8 mouse cellular contexts compared by ENCODE assay signal in genomic region chr19:21780663-21781062, GRCm38 (mm10). TPM values are rescaled to one million over a fixed set of nuclear protein-coding genes. Genes with fewer than 3 reads are reported as not detected.
DNase-seq lines count a peak whose midpoint lies in the region; ATAC-seq and TF ChIP-seq lines count a peak whose summit lies in the region.

No protein-coding gene starts in this region.

- 0 out of 2 replicates have a peak overlapping the region, but pooled peaks have one; percentile 30 for H3K4me2 ChIP-seq in intestine, postnatal 0 days (replicated peaks; ENCODE audit: low read depth)
- H3K4me2 ChIP-seq in intestine, embryonic 16.5 days (ENCODE audit: low read depth, low read length) = no peak overlapping the region
- peak overlapping the region; percentile 64 for H3K4me2 ChIP-seq in forebrain, postnatal 0 days (ENCODE audit: low read depth)
- H3K4me2 ChIP-seq in limb, embryonic 13.5 days (replicated peaks) = peak overlapping the region; percentile 82
- H3K4me2 ChIP-seq in neural tube, embryonic 13.5 days = peak overlapping the region; percentile 86

- WGBS in intestine, postnatal 0 days = 68% methylated on average over 8 of the region's 8 CpGs
- WGBS in intestine, embryonic 16.5 days = 61% methylated on average over 8 of the region's 8 CpGs
- 14% methylated on average over 8 of the region's 8 CpGs for WGBS in forebrain, postnatal 0 days
- WGBS in limb, embryonic 13.5 days = 53% methylated on average over 8 of the region's 8 CpGs
- WGBS in neural tube, embryonic 13.5 days = 15% methylated on average over 8 of the region's 8 CpGs

- H3K9me3 ChIP-seq in intestine, postnatal 0 days (ENCODE audit: control insufficient read depth) = no peaks in the 10 kb centered on the region
- no peaks in the 10 kb centered on the region for H3K9me3 ChIP-seq in intestine, embryonic 16.5 days (ENCODE audit: control insufficient read depth, low read length)
- H3K9me3 ChIP-seq in forebrain, postnatal 0 days (ENCODE audit: low read length) = no peaks in the 10 kb centered on the region
- no peaks in the 10 kb centered on the region for H3K9me3 ChIP-seq in limb, embryonic 13.5 days
- no peaks in the 10 kb centered on the region for H3K9me3 ChIP-seq in neural tube, embryonic 13.5 days

- H3K27ac ChIP-seq in intestine, postnatal 0 days (ENCODE audit: low read depth, low read length) = no peak overlapping the region
- H3K27ac ChIP-seq in intestine, embryonic 16.5 days (ENCODE audit: low read length) = no peak overlapping the region
- H3K27ac ChIP-seq in forebrain, postnatal 0 days (ENCODE audit: low read depth, low read length) = peak overlapping the region; percentile 30
- no peak overlapping the region for H3K27ac ChIP-seq in limb, embryonic 13.5 days
- peak overlapping the region; percentile 97 for H3K27ac ChIP-seq in neural tube, embryonic 13.5 days (replicated peaks)

- no peaks in the 10 kb centered on the region for H3K36me3 ChIP-seq in intestine, postnatal 0 days (ENCODE audit: control insufficient read depth, insufficient read depth)
- H3K36me3 ChIP-seq in intestine, embryonic 16.5 days (ENCODE audit: control insufficient read depth, insufficient read depth, low read length) = no peaks in the 10 kb centered on the region
- no peaks in the 10 kb centered on the region for H3K36me3 ChIP-seq in forebrain, postnatal 0 days (ENCODE audit: insufficient read depth)
- H3K36me3 ChIP-seq in limb, embryonic 13.5 days = no peaks in the 10 kb centered on the region
- H3K36me3 ChIP-seq in neural tube, embryonic 13.5 days = no peaks in the 10 kb centered on the region

- no peak for TF ChIP-seq CTCF in intestine, postnatal 0 days (IDR thresholded peaks at IDR 0.05; ENCODE audit: low read depth)
- no peak for TF ChIP-seq CTCF in forebrain, postnatal 0 days (IDR thresholded peaks at IDR 0.05; ENCODE audit: low read depth)

- DNase-seq in forebrain, postnatal 0 days = no peak
- no peak for DNase-seq in T-cell, adult 2 months (ENCODE audit: low spot score)
- no peak for DNase-seq in thymus, postnatal 0 days (ENCODE audit: low spot score)
- no peak for DNase-seq in right cerebral cortex, adult 18-20 months

- H3K27me3 ChIP-seq in intestine, postnatal 0 days (replicated peaks; ENCODE audit: control insufficient read depth, insufficient read depth, low read length) = no peaks in the 10 kb centered on the region
- H3K27me3 ChIP-seq in intestine, embryonic 16.5 days (replicated peaks; ENCODE audit: control insufficient read depth, insufficient read depth, low read length) = no peaks in the 10 kb centered on the region
- no peaks in the 10 kb centered on the region for H3K27me3 ChIP-seq in forebrain, postnatal 0 days (ENCODE audit: insufficient read depth, low read length)
- peaks cover 9% of the 10 kb centered on the region for H3K27me3 ChIP-seq in limb, embryonic 13.5 days
- no peaks in the 10 kb centered on the region for H3K27me3 ChIP-seq in neural tube, embryonic 13.5 days

- ATAC-seq in intestine, postnatal 0 days = no peak
- ATAC-seq in intestine, embryonic 16.5 days = no peak
- ATAC-seq in forebrain, postnatal 0 days = no peak
- ATAC-seq in limb, embryonic 13.5 days (ENCODE audit: low FRiP score, low read depth) = no peak
- no peak for ATAC-seq in neural tube, embryonic 13.5 days (ENCODE audit: low read depth)

- H3K9ac ChIP-seq in intestine, postnatal 0 days (ENCODE audit: low read depth, low read length) = no peak overlapping the region
- no peak overlapping the region for H3K9ac ChIP-seq in intestine, embryonic 16.5 days (ENCODE audit: low read depth, low read length)
- H3K9ac ChIP-seq in forebrain, postnatal 0 days = peak overlapping the region; percentile 15
- H3K9ac ChIP-seq in limb, embryonic 13.5 days = no peak overlapping the region
- peak overlapping the region; percentile 95 for H3K9ac ChIP-seq in neural tube, embryonic 13.5 days

- H3K4me1 ChIP-seq in intestine, postnatal 0 days (replicated peaks; ENCODE audit: control insufficient read depth, insufficient read depth, low read length) = peaks cover 3% of the 10 kb centered on the region
- peaks cover 24% of the 10 kb centered on the region for H3K4me1 ChIP-seq in intestine, embryonic 16.5 days (ENCODE audit: control insufficient read depth, insufficient read depth, low read length)
- peaks cover 40% of the 10 kb centered on the region for H3K4me1 ChIP-seq in forebrain, postnatal 0 days (ENCODE audit: insufficient read depth)
- peaks cover 68% of the 10 kb centered on the region for H3K4me1 ChIP-seq in limb, embryonic 13.5 days
- H3K4me1 ChIP-seq in neural tube, embryonic 13.5 days (replicated peaks) = peaks cover 72% of the 10 kb centered on the region

- H3K4me3 ChIP-seq in intestine, postnatal 0 days (ENCODE audit: low read depth, low read length) = no peak overlapping the region
- H3K4me3 ChIP-seq in intestine, embryonic 16.5 days (ENCODE audit: low read length) = no peak overlapping the region
- peak overlapping the region; percentile 82 for H3K4me3 ChIP-seq in forebrain, postnatal 0 days (ENCODE audit: low read depth, low read length)
- peak overlapping the region; percentile 88 for H3K4me3 ChIP-seq in limb, embryonic 13.5 days
- H3K4me3 ChIP-seq in neural tube, embryonic 13.5 days = peak overlapping the region; percentile 96

RNA-seq across cellular contexts. Expression of gene Cemip2, which starts 2.5 kb away (rescaled TPM):
- polyA plus RNA-seq in intestine, postnatal 0 days (2015; fragmentation: Nextera tagmentation; extraction: Ambion mirVana) = 3.3 and 4.1 TPM in 2 replicates
- 7.3 and 8.0 TPM in 2 replicates for polyA plus RNA-seq in intestine, embryonic 16.5 days (2015; fragmentation: Nextera tagmentation; extraction: Ambion mirVana)
- 30.7 and 42.5 TPM in 2 replicates for total RNA-seq in forebrain, postnatal 0 days (2014; rRNA removed)
- 13.4 and 17.4 TPM in 2 replicates for polyA plus RNA-seq in forebrain, postnatal 0 days (2015; fragmentation: Nextera tagmentation; extraction: Ambion mirVana)
- polyA plus RNA-seq in limb, embryonic 13.5 days (2015; fragmentation: Nextera tagmentation; extraction: Ambion mirVana) = 36.9 and 39.0 TPM in 2 replicates
- 38.5 and 41.9 TPM in 2 replicates for polyA plus RNA-seq in neural tube, embryonic 13.5 days (2015; fragmentation: Nextera tagmentation; extraction: Ambion mirVana)
- polyA plus RNA-seq in thymus, postnatal 0 days (2015; fragmentation: Nextera tagmentation; extraction: Ambion mirVana) = 4.7 and 5.6 TPM in 2 replicates

Comparison
In these comparisons a context has a peak if more than half of its experiments do, and no peak if none do; other contexts are left out.
1. H3K27ac ChIP-seq: peak in forebrain, postnatal 0 days (single experiment) and neural tube, embryonic 13.5 days (single experiment); none in intestine, postnatal 0 days (single experiment), intestine, embryonic 16.5 days (single experiment) and limb, embryonic 13.5 days (single experiment).
2. H3K4me3 ChIP-seq: peak in forebrain, postnatal 0 days (single experiment), limb, embryonic 13.5 days (single experiment) and neural tube, embryonic 13.5 days (single experiment); none in intestine, postnatal 0 days (single experiment) and intestine, embryonic 16.5 days (single experiment).
3. H3K9ac ChIP-seq: peak in forebrain, postnatal 0 days (single experiment) and neural tube, embryonic 13.5 days (single experiment); none in intestine, postnatal 0 days (single experiment), intestine, embryonic 16.5 days (single experiment) and limb, embryonic 13.5 days (single experiment).